ENCODE assay signal across 10 mouse cellular contexts in the genomic region with DNA sequence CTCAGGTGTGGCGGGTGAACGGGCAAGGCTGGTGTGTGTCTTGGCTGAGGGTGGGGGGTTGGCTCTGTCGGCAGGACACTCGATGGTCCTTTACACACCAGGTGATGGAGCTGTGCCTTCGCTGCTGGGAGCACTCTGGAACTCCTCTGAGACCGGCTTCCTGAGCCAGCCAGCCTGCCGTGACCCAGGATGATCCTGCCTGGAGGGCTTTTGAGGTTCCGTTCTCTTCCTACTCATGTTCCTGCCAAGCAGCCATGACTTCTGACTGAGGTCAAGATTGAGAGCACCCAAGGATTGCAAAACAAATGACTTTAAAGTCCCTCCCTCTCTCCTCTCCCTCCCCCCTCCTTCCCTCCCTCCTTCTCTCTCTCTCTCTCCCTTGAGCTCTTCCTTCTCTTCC. TPM values are rescaled to one million over a fixed set of nuclear protein-coding genes. Genes with fewer than 3 reads are reported as not detected.
DNase-seq lines count a peak whose midpoint lies in the region; ATAC-seq lines count a peak whose summit lies in the region.
"Had no signal": no experiment of that assay in that cellular context is flagged by ENCODE, and none has a peak within 500 bp of the region (broad histone marks: within the 10 kb centered on the region; RNA-seq: fewer than 3 reads in every experiment).

No protein-coding gene starts in this region.

- DNase-seq in gastrocnemius, adult 18-20 months (ENCODE audit: low spot score), result peak; percentile 83
- DNase-seq in gastrocnemius, postnatal 4 days (ENCODE audit: low spot score in 2 of 2), result no peak
- DNase-seq in adipocyte (ENCODE audit: low spot score), result peak; percentile 73
- peak; percentile 83 to 87 for DNase-seq in lung, adult 18-20 months
- DNase-seq in right cerebral cortex, postnatal 4 days, result no peak
- no peak for DNase-seq in spleen, postnatal 36 days (ENCODE audit: low spot score in 2 of 2)
- DNase-seq in left cerebral cortex, postnatal 25 days (ENCODE audit: low spot score in 2 of 2), result no peak
- DNase-seq: embryo, embryonic 11 days had no signal

- ATAC-seq in granulocyte monocyte progenitor cell, adult 5-6 weeks (replicated peaks; ENCODE audit: poor library complexity, severe bottlenecking), result peak; percentile 68
- ATAC-seq: activated CD4-positive, CD25-positive, alpha-beta regulatory T cell, adult 4 months had no signal

- intact Hi-C loops in left cerebral cortex, postnatal 25 days (cut with DNase I), result no loop called here

RNA-seq across cellular contexts. Expression of a gene that starts 11.5 kb away (rescaled TPM):
- total RNA-seq in gastrocnemius, adult 18-20 months (2021), result 1 to 10 TPM; 5.6 to 5.8 TPM
- 10 to 100 TPM; 11.6 to 12.6 TPM for total RNA-seq in gastrocnemius, postnatal 4 days (2021)
- total RNA-seq in granulocyte monocyte progenitor cell, adult 5-6 weeks (2014; fragmentation: Nextera tagmentation), result 31.7 and 36.0 TPM in 2 replicates
- total RNA-seq in granulocyte monocyte progenitor cell, adult 5-6 weeks (2017), result 67.6 and 82.0 TPM in 2 replicates
- total RNA-seq in left cerebral cortex, postnatal 25 days (2021), result 10 to 100 TPM; 12.5 to 13.3 TPM

Comparison
In these comparisons a context has a peak if more than half of its experiments do, and no peak if none do; other contexts are left out.
1. DNase-seq: peak in gastrocnemius, adult 18-20 months (single experiment), adipocyte (single experiment) and lung, adult 18-20 months (2 of 2); none in gastrocnemius, postnatal 4 days (0 of 2), right cerebral cortex, postnatal 4 days (single experiment), spleen, postnatal 36 days (0 of 2) and left cerebral cortex, postnatal 25 days (0 of 2).